Mouse (Mus musculus) limb, embryonic 11.5 days (tissue): ENCODE results near the gene Rasl10b. TPM values are rescaled to one million over a fixed set of nuclear protein-coding genes. Genes with fewer than 3 reads are reported as not detected.

Experiments used
- ATAC-seq: fragments of 200-750 bp; cut with Nextera tagmentation; 2 replicates; pipeline ENCODE4 v1.8.0; 2017; ENCODE audit warnings: low read depth; ENCODE audit not compliant: insufficient number of reproducible peaks, low FRiP score, low TSS enrichment
- DNase-seq: peaks from one replicate; pipeline ENCODE4 v3.0.0-alpha.2; 2015; ENCODE audit warnings: low spot score
- H3K27ac ChIP-seq: fragments of 300-500 bp; sonication (generic); replicated peaks from 2 replicates; pipeline ENCODE4 v1.5.1; 2014; ENCODE audit warnings: low read depth, mild to moderate bottlenecking, low read length
- H3K27me3 ChIP-seq: fragments of 300-500 bp; sonication (generic); 2 replicates; pipeline ENCODE4 v1.6.1; 2014; ENCODE audit warnings: mild to moderate bottlenecking, low read length, mixed read lengths; ENCODE audit not compliant: control insufficient read depth, insufficient read depth
- H3K36me3 ChIP-seq: fragments of 300-500 bp; sonication (generic); 2 replicates; pipeline ENCODE4 v1.6.1; 2014; ENCODE audit warnings: mild to moderate bottlenecking, low read length, moderate library complexity, mixed read lengths; ENCODE audit not compliant: control insufficient read depth, insufficient read depth
- H3K4me1 ChIP-seq: fragments of 300-500 bp; sonication (generic); 2 replicates; pipeline ENCODE4 v1.6.1; 2014; ENCODE audit warnings: low read length, mixed read lengths; ENCODE audit not compliant: control insufficient read depth, insufficient read depth
- H3K4me2 ChIP-seq: fragments of 300-500 bp; sonication (generic); 2 replicates; pipeline ENCODE4 v1.6.1; 2014; ENCODE audit warnings: low read depth, mild to moderate bottlenecking, moderate library complexity; ENCODE audit not compliant: severe bottlenecking
- H3K4me3 ChIP-seq: fragments of 300-500 bp; sonication (generic); 2 replicates; pipeline ENCODE4 v1.5.1; 2014; ENCODE audit warnings: low read depth, low read length
- H3K9ac ChIP-seq: fragments of 300-500 bp; sonication (generic); 2 replicates; pipeline ENCODE4 v1.6.1; 2014; ENCODE audit warnings: mild to moderate bottlenecking, low read length
- H3K9me3 ChIP-seq: fragments of 300-500 bp; sonication (generic); 2 replicates; pipeline ENCODE4 v1.6.1; 2016; ENCODE audit warnings: low read length; ENCODE audit not compliant: control insufficient read depth
- WGBS: fragments of 180-500 bp; shearing (Covaris S2); extraction: QIAGEN DNeasy Blood & Tissue Kit; methylation state at CpG from one replicate; pipeline ENCODE4 v1.1.7; 2014; 5-methylcytosine and 5-hydroxymethylcytosine counted together
- polyA plus RNA-seq: library from polyadenylated mRNA; unstranded; fragments of >200 nt; fragmentation: Nextera tagmentation; extraction: Ambion mirVana; gene quantifications from 2 replicates; pipeline ENCODE4 v1.2.1, GENCODE M21; 2014

The Rasl10b gene
- polyA plus RNA-seq, 1 experiment from 2014 or later = 0.88 TPM

GRCm38 (mm10) chr11:83397626-83398025 is 11.3 kb upstream of the Rasl10b start:
- DNase-seq (no peak), ATAC-seq (no peak)
- Histone ChIP-seq H3K27me3 (no peaks in the 10 kb centered on the region), H3K27ac (no peak overlapping the region), H3K4me2 (no peak overlapping the region), H3K9ac (no peak overlapping the region), H3K4me3 (no peak overlapping the region), H3K36me3 (0 out of 2 replicates have a peak, but pooled peaks cover 5% of the 10 kb centered on the region), H3K9me3 (no peaks in the 10 kb centered on the region), H3K4me1 (no peaks in the 10 kb centered on the region)
- 91% methylated on average over 7 of the region's 7 CpGs for WGBS

GRCm38 (mm10) chr11:83398724-83399123 is 10.2 kb upstream of the Rasl10b start:
- H3K36me3 ChIP-seq = 0 out of 2 replicates have a peak, but pooled peaks cover 5% of the 10 kb centered on the region
- H3K27me3 ChIP-seq = no peaks in the 10 kb centered on the region
- no peak overlapping the region for H3K9ac ChIP-seq
- 83% methylated on average over 5 of the region's 5 CpGs for WGBS
- DNase-seq = no peak
- H3K27ac ChIP-seq = no peak overlapping the region
- H3K4me3 ChIP-seq = no peak overlapping the region
- no peaks in the 10 kb centered on the region for H3K4me1 ChIP-seq
- H3K4me2 ChIP-seq = no peak overlapping the region
- H3K9me3 ChIP-seq = no peaks in the 10 kb centered on the region
- no peak for ATAC-seq

GRCm38 (mm10) chr11:83403787-83404186 is 5.2 kb upstream of the Rasl10b start:
- H3K36me3 ChIP-seq = no peaks in the 10 kb centered on the region; the same call in 1 of the 2 replicates
- ATAC-seq = no peak
- 87% methylated on average over 7 of the region's 7 CpGs for WGBS

GRCm38 (mm10) chr11:83406391-83406790 is 2.5 kb upstream of the Rasl10b start:
- Histone ChIP-seq H3K27me3 (no peaks in the 10 kb centered on the region), H3K9me3 (no peaks in the 10 kb centered on the region), H3K4me1 (peaks cover 5% of the 10 kb centered on the region; the same call in 1 of the 2 replicates), H3K4me2 (no peak overlapping the region), H3K9ac (no peak overlapping the region), H3K36me3 (no peaks in the 10 kb centered on the region; the same call in 1 of the 2 replicates), H3K27ac (no peak overlapping the region), H3K4me3 (no peak overlapping the region)
- no peak for DNase-seq
- ATAC-seq = no peak
- 65% methylated on average over 3 of the region's 3 CpGs for WGBS

More at GRCm38 (mm10) chr11:83403787-83404186, 5.2 kb upstream of the Rasl10b start:
- DNase-seq = no peak
- Histone ChIP-seq H3K27ac (no peak overlapping the region), H3K4me2 (no peak overlapping the region), H3K27me3 (no peaks in the 10 kb centered on the region), H3K9ac (no peak overlapping the region), H3K9me3 (no peaks in the 10 kb centered on the region), H3K4me3 (no peak overlapping the region), H3K4me1 (no peaks in the 10 kb centered on the region)

GRCm38 (mm10) chr11:83408242-83408641 is 695 bp upstream of the Rasl10b start:
- Histone ChIP-seq H3K9ac (no peak overlapping the region), H3K27me3 (no peaks in the 10 kb centered on the region), H3K4me3 (no peak overlapping the region), H3K27ac (no peak overlapping the region), H3K9me3 (no peaks in the 10 kb centered on the region), H3K36me3 (no peaks in the 10 kb centered on the region; the same call in 1 of the 2 replicates), H3K4me2 (no peak overlapping the region), H3K4me1 (peaks cover 5% of the 10 kb centered on the region; the same call in 1 of the 2 replicates)
- DNase-seq (no peak), ATAC-seq (no peak)
- WGBS = 41% methylated on average over 8 of the region's 8 CpGs

GRCm38 (mm10) chr11:83409792-83410291 is 905 bp downstream of the Rasl10b start:
- Histone ChIP-seq H3K36me3 (no peaks in the 10 kb centered on the region; the same call in 1 of the 2 replicates), H3K4me2 (peak overlapping the region; percentile 90), H3K4me1 (peaks cover 5% of the 10 kb centered on the region; the same call in 1 of the 2 replicates), H3K9ac (peak overlapping the region; percentile 77), H3K27ac (no peak overlapping the region), H3K9me3 (no peaks in the 10 kb centered on the region), H3K4me3 (peak overlapping the region; percentile 68), H3K27me3 (no peaks in the 10 kb centered on the region)
- DNase-seq (peak; percentile 47), ATAC-seq (peak; percentile 35; the same call in 1 of the 2 replicates)
- WGBS = 2% methylated on average over 25 of the region's 40 CpGs

- H3K27ac ChIP-seq = no peak overlapping the region
- ATAC-seq = no peak
Measured at GRCm38 (mm10) chr11:83410510-83410909, 1.6 kb downstream of the Rasl10b start.

GRCm38 (mm10) chr11:83417080-83417479 is 8.1 kb downstream of the Rasl10b start:
- Histone ChIP-seq H3K27me3 (peaks cover 36% of the 10 kb centered on the region), H3K27ac (no peak overlapping the region), H3K9me3 (no peaks in the 10 kb centered on the region), H3K4me3 (no peak overlapping the region), H3K36me3 (no peaks in the 10 kb centered on the region), H3K4me1 (0 out of 2 replicates have a peak, but pooled peaks cover 2% of the 10 kb centered on the region), H3K4me2 (no peak overlapping the region), H3K9ac (no peak overlapping the region)
- WGBS = 13% methylated on average over 5 of the region's 5 CpGs
- ATAC-seq (no peak), DNase-seq (peak; percentile 84)

More at GRCm38 (mm10) chr11:83410510-83410909, 1.6 kb downstream of the Rasl10b start:
- no peak for DNase-seq
- H3K27me3 ChIP-seq = no peaks in the 10 kb centered on the region
- WGBS = 46% methylated on average over 6 of the region's 6 CpGs
- H3K4me3 ChIP-seq = no peak overlapping the region
- H3K4me2 ChIP-seq = no peak overlapping the region; the same call in 1 of the 2 replicates
- H3K9me3 ChIP-seq = no peaks in the 10 kb centered on the region
- H3K36me3 ChIP-seq = no peaks in the 10 kb centered on the region; the same call in 1 of the 2 replicates
- H3K4me1 ChIP-seq = peaks cover 5% of the 10 kb centered on the region; the same call in 1 of the 2 replicates
- H3K9ac ChIP-seq = no peak overlapping the region
